Mouse (Mus musculus) heart, embryonic 15.5 days (tissue): ENCODE data around the gene Bckdha. TPM values are rescaled to one million over a fixed set of nuclear protein-coding genes. Genes with fewer than 3 reads are reported as not detected.

ENCODE experiments used
- ATAC-seq: fragments of 200-750 bp; cut with Nextera tagmentation; replicated peaks from 2 replicates; pipeline ENCODE4 v1.8.0; 2017; ENCODE audit warnings: low read depth, moderate TSS enrichment; ENCODE audit not compliant: insufficient number of reproducible peaks, insufficient read depth, low FRiP score
- H3K27ac ChIP-seq: fragments of 300-500 bp; sonication (generic); 2 replicates; pipeline ENCODE4 v1.5.1; 2015; ENCODE audit warnings: mild to moderate bottlenecking, inconsistent platforms
- H3K27me3 ChIP-seq: fragments of 300-500 bp; sonication (generic); 2 replicates; pipeline ENCODE4 v1.6.1; 2015; ENCODE audit warnings: inconsistent platforms
- H3K36me3 ChIP-seq: fragments of 300-500 bp; sonication (generic); 2 replicates; pipeline ENCODE4 v1.6.1; 2015; ENCODE audit warnings: mild to moderate bottlenecking, inconsistent platforms
- H3K4me1 ChIP-seq: fragments of 300-500 bp; sonication (generic); replicated peaks from 2 replicates; pipeline ENCODE4 v1.6.1; 2015; ENCODE audit warnings: inconsistent platforms
- H3K4me2 ChIP-seq: fragments of 300-500 bp; sonication (generic); 2 replicates; pipeline ENCODE4 v1.6.1; 2015; ENCODE audit warnings: inconsistent platforms, mild to moderate bottlenecking, moderate library complexity
- H3K4me3 ChIP-seq: fragments of 300-500 bp; sonication (generic); 2 replicates; pipeline ENCODE4 v1.5.1; 2015; ENCODE audit warnings: mild to moderate bottlenecking, inconsistent platforms
- H3K9ac ChIP-seq: fragments of 300-500 bp; sonication (generic); 2 replicates; pipeline ENCODE4 v1.6.1; 2015; ENCODE audit warnings: mild to moderate bottlenecking, inconsistent platforms
- H3K9me3 ChIP-seq: fragments of 300-500 bp; sonication (generic); replicated peaks from 2 replicates; pipeline ENCODE4 v1.6.1; 2016; ENCODE audit warnings: inconsistent platforms
- WGBS: fragments of 180-500 bp; shearing (Covaris S2); methylation state at CpG from one replicate; pipeline ENCODE4 v1.1.7; 2015; ENCODE audit warnings: mixed read lengths; 5-methylcytosine and 5-hydroxymethylcytosine counted together
- polyA plus RNA-seq: library from polyadenylated mRNA; unstranded; fragments of >200 nt; fragmentation: Nextera tagmentation; extraction: Ambion mirVana; gene quantifications from 2 replicates; pipeline ENCODE4 v1.2.1, GENCODE M21; 2015

The Bckdha gene
- polyA plus RNA-seq, 1 experiment from 2014 or later, result 58.5 TPM

- ATAC-seq, result no peak
- no peaks in the 10 kb centered on the region for H3K9me3 ChIP-seq
- no peak overlapping the region for H3K4me3 ChIP-seq
- H3K4me1 ChIP-seq, result peaks cover 16% of the 10 kb centered on the region
- no peak overlapping the region for H3K4me2 ChIP-seq
- no peak overlapping the region for H3K9ac ChIP-seq
- WGBS, result 90% methylated on average over 4 of the region's 4 CpGs
- H3K27ac ChIP-seq, result no peak overlapping the region
- H3K27me3 ChIP-seq, result no peaks in the 10 kb centered on the region
- 0 out of 2 replicates have a peak, but pooled peaks cover 3% of the 10 kb centered on the region for H3K36me3 ChIP-seq
Measured at GRCm38 (mm10) chr7:25639754-25640153, 19.0 kb downstream of the Bckdha start.

- 78% methylated on average over 5 of the region's 5 CpGs for WGBS
- H3K36me3 ChIP-seq, result peaks cover 3% of the 10 kb centered on the region; the same call in 1 of the 2 replicates
- no peak overlapping the region for H3K4me2 ChIP-seq
- H3K27ac ChIP-seq, result no peak overlapping the region
- peaks cover 12% of the 10 kb centered on the region for H3K4me1 ChIP-seq
- ATAC-seq, result no peak
- H3K9me3 ChIP-seq, result no peaks in the 10 kb centered on the region
- no peak overlapping the region for H3K4me3 ChIP-seq
- H3K27me3 ChIP-seq, result no peaks in the 10 kb centered on the region
- no peak overlapping the region for H3K9ac ChIP-seq
Measured at GRCm38 (mm10) chr7:25637099-25637498, 21.7 kb downstream of the Bckdha start.

DNA sequence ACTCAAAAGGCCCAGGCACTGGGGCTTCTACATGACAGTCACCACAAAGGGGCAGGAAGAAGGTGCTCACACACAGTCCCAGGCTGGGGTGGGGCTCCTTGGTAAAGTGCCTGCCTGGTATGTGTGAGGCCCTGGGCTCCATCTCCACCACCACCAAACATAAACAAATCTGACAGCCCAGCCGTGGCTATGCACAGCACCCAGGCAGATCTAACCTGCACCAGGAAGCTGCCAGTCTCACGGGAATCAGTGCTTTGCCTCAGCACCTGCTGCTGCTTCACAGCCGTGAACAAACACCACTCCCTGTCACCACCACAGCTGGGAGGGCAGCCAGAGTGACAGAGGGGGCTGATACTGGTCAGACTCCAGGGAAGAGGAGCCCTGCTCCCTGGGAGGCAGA lies 22.4 kb downstream of the Bckdha start:
- no peak for ATAC-seq
- no peak overlapping the region for H3K4me3 ChIP-seq
- H3K4me1 ChIP-seq, result peaks cover 12% of the 10 kb centered on the region
- no peak overlapping the region for H3K9ac ChIP-seq
- H3K27ac ChIP-seq, result no peak overlapping the region
- 23% methylated on average over 3 of the region's 3 CpGs for WGBS
- H3K9me3 ChIP-seq, result no peaks in the 10 kb centered on the region
- H3K27me3 ChIP-seq, result no peaks in the 10 kb centered on the region
- H3K4me2 ChIP-seq, result no peak overlapping the region
- H3K36me3 ChIP-seq, result peaks cover 3% of the 10 kb centered on the region; the same call in 1 of the 2 replicates

- 82% methylated on average over 5 of the region's 5 CpGs for WGBS
- Histone ChIP-seq H3K9ac (no peak overlapping the region), H3K27me3 (no peaks in the 10 kb centered on the region), H3K27ac (no peak overlapping the region), H3K36me3 (peaks cover 7% of the 10 kb centered on the region; the same call in 1 of the 2 replicates), H3K4me1 (peaks cover 21% of the 10 kb centered on the region), H3K4me3 (no peak overlapping the region), H3K4me2 (no peak overlapping the region), H3K9me3 (no peaks in the 10 kb centered on the region)
- no peak for ATAC-seq
Measured at GRCm38 (mm10) chr7:25632679-25633078, 26.1 kb downstream of the Bckdha start.

DNA sequence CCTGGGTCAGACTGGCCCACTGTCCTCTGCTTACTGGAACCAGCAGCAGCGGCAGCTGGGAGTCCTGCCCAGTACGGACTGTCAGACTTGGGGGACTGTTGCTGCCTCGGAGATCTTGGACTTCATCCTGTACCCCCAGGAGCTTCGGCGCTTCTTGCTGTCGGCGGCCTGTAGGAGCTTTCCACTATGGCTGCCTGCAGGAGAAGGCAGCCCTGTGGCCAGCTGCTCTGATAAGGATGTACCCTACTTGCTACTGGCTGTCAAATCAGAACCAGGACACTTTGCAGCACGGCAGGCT lies 30.5 kb downstream of the Bckdha start:
- no peak for ATAC-seq
- peaks cover 42% of the 10 kb centered on the region for H3K4me1 ChIP-seq

DNA sequence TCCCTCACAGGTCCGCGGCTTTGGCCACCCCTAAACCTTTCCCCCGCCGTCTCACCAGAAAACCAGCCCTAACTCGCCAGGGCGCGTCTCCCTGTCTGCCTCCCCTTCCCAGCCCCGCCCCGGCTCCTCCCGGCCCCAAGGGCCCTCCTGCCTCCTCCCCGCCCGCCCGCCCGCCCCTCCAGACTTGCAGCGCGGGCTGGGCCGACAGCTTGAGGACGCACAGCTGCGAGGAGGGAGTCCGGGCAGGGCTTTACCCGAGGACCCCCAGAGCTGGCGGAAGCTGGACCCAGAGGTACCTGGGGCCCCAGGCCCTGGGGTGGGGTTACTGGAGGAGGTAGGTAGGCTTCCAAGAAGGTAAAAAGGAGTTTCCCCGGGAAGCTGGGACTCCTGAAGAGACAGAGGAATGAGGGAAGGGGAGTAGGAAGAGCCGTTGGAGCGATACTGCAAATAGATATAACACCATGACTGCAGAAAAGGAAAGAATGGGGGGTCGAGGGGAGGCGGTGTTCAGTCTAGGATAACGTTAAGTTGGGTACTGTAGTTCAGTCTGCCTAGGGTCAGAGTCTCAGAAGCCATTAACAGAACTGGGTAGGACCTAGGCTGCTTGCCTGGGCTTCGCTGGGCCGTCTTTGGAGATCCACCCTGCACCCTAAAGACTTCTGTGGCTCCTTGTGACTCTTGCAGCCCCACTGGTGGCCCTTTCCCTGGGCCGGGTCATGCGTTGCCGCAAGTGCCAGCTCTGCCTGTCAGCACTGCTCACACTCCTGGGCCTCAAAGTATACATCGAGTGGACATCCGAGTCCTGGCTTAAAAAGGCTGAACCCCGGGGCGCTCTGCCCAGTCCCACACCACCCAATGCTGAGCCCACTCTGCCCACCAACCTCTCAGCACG lies 31.1 kb downstream of the Bckdha start:
- Histone ChIP-seq H3K27ac (peak overlapping the region; percentile 77), H3K27me3 (no peaks in the 10 kb centered on the region), H3K4me2 (peak overlapping the region; percentile 79), H3K9me3 (no peaks in the 10 kb centered on the region), H3K36me3 (peaks cover 21% of the 10 kb centered on the region), H3K9ac (peak overlapping the region; percentile 54), H3K4me1 (peaks cover 42% of the 10 kb centered on the region), H3K4me3 (peak overlapping the region; percentile 53)
- 16% methylated on average over 35 of the region's 38 CpGs for WGBS
- peak; percentile 79 for ATAC-seq

More for the DNA sequence above, 30.5 kb downstream of the Bckdha start:
- peak overlapping the region; percentile 79 for H3K4me2 ChIP-seq
- peaks cover 16% of the 10 kb centered on the region for H3K36me3 ChIP-seq
- WGBS, result 45% methylated on average over 8 of the region's 8 CpGs
- H3K27ac ChIP-seq, result no peak overlapping the region
- H3K27me3 ChIP-seq, result no peaks in the 10 kb centered on the region
- peak overlapping the region; percentile 54 for H3K9ac ChIP-seq
- H3K4me3 ChIP-seq, result peak overlapping the region; percentile 53
- no peaks in the 10 kb centered on the region for H3K9me3 ChIP-seq

- Histone ChIP-seq H3K36me3 (peaks cover 31% of the 10 kb centered on the region), H3K9ac (peak within 1 kb of the TSS; percentile 54), H3K9me3 (no peaks in the 10 kb centered on the region), H3K27me3 (no peaks in the 10 kb centered on the region), H3K4me3 (peak within 1 kb of the TSS; percentile 53), H3K4me1 (peaks cover 42% of the 10 kb centered on the region), H3K4me2 (peak within 1 kb of the TSS; percentile 79), H3K27ac (peak within 1 kb of the TSS; percentile 77)
- peak; percentile 44 for ATAC-seq
- 11% methylated on average over 29 of the region's 29 CpGs for WGBS
Measured at GRCm38 (mm10) chr7:25626509-25627430, 32.0 kb downstream of the Bckdha start, which contains the start of gene B3gnt8. Gene B3gnt8, plus strand, starts transcription at chr7:25626654.

GRCm38 (mm10) chr7:25625594-25626250 lies 33.1 kb downstream of the Bckdha start:
- peaks cover 40% of the 10 kb centered on the region for H3K36me3 ChIP-seq
- H3K4me1 ChIP-seq, result peaks cover 42% of the 10 kb centered on the region
- H3K4me3 ChIP-seq, result no peak overlapping the region
- H3K9me3 ChIP-seq, result no peaks in the 10 kb centered on the region
- peak overlapping the region; percentile 77 for H3K27ac ChIP-seq
- no peak overlapping the region for H3K4me2 ChIP-seq
- 72% methylated on average over 10 of the region's 10 CpGs for WGBS
- no peak overlapping the region for H3K9ac ChIP-seq
- H3K27me3 ChIP-seq, result no peaks in the 10 kb centered on the region
- no peak for ATAC-seq

GRCm38 (mm10) chr7:25624851-25625250 lies 33.9 kb downstream of the Bckdha start:
- Histone ChIP-seq H3K27ac (peak overlapping the region; percentile 77), H3K4me3 (no peak overlapping the region), H3K4me1 (peaks cover 47% of the 10 kb centered on the region), H3K9me3 (no peaks in the 10 kb centered on the region), H3K4me2 (no peak overlapping the region), H3K9ac (no peak overlapping the region), H3K27me3 (no peaks in the 10 kb centered on the region), H3K36me3 (peaks cover 40% of the 10 kb centered on the region)
- WGBS, result 39% methylated on average over 5 of the region's 5 CpGs
- 0 out of 2 replicates have a peak, but pooled peaks have one; percentile 11 for ATAC-seq

- Histone ChIP-seq H3K36me3 (peaks cover 33% of the 10 kb centered on the region), H3K27me3 (no peaks in the 10 kb centered on the region), H3K9ac (no peak overlapping the region), H3K27ac (no peak overlapping the region), H3K4me2 (no peak overlapping the region), H3K4me3 (no peak overlapping the region), H3K4me1 (peaks cover 47% of the 10 kb centered on the region), H3K9me3 (no peaks in the 10 kb centered on the region)
- ATAC-seq, result no peak
- WGBS, result 90% methylated on average over 11 of the region's 11 CpGs
Measured at GRCm38 (mm10) chr7:25623857-25624370, 34.9 kb downstream of the Bckdha start.
